Mouse (Mus musculus) monocyte, adult 2 months (primary cell): ENCODE measurements around the gene Mapkapk2.
"Not testable (repeated sequence)": the region's sequence is repeated elsewhere in the genome, so short reads cannot be mapped to it uniquely, and the experiment has no call there.

ENCODE experiments used
- DNase-seq, 2 experiments: peaks; one replicate each; pipeline ENCODE4 v3.0.0; 2022; ENCODE audit warnings: low spot score in 2 of 2, low read depth in 1 of 2

The Mapkapk2 gene

DNA sequence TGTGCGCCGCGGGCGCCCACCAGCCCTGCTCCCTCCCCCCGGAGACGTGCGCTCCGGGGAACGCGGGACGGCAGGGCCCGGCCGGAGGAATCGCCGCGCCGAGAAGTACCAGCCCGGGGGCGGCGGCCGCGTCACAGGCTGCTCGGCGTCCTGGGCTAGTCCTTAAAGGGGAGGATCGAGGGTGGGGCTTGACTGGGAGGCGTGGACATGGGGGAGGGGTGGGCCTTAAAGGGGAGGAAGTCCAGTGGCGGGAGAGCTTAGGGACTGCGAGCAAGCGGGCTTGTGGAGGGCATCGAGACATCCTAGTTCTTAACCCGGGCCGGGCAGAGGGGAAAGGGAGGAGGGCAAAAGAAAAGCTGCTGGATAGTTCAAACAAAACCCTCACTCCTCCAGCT is at the start of gene Mapkapk2:
Gene Mapkapk2, minus strand, starts transcription at position 127 of the 395 bp plus-strand sequence.
- DNase-seq = peak; percentile 67 to 88

DNA sequence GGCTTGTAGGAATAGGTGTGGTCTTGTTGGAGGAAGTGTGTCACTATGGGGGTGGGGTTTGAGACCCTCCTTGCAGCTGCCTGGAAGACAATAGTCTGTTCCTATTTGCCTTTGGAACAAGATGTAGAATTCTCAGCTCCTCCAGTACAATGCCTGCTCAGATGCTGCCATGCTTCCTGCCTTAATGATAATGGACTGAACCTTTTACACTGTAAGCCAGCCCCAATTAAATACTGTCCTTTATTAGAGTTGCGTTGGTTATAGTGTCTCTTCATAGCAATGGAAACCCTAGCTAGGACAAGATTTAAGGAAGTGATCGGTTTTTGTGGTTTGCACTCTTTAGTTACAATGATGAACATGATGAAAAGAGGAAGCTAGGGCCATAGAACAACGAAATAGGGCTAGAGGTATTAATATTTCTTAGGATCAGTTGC is 48.6 kb upstream of the Mapkapk2 start:
- DNase-seq = no peak

DNA sequence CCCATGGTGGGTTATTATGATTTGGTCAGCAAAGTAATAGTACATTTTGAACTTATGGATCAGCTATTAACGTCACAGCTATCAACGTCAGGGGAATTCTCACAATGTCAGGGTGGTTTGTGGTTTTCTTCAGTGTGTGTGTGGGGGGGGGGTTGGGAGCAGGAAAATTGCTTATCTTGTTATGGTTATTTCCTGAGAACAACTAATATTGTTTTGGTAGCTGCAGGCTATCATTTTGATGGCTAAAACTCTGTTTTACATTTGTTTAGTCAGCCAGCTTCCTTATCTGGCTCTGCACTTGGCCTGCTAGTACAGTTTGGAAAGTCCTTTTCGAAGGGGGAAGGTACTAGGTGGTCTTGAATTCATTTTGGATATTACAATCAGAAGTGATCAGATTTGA is 47.6 kb upstream of the Mapkapk2 start:
- DNase-seq = not testable (repeated sequence)

- no peak for DNase-seq
Measured at GRCm38 (mm10) chr1:131142472-131142871, 44.8 kb upstream of the Mapkapk2 start.

GRCm38 (mm10) chr1:131141449-131141848 is 43.8 kb upstream of the Mapkapk2 start:
- no peak for DNase-seq

DNA sequence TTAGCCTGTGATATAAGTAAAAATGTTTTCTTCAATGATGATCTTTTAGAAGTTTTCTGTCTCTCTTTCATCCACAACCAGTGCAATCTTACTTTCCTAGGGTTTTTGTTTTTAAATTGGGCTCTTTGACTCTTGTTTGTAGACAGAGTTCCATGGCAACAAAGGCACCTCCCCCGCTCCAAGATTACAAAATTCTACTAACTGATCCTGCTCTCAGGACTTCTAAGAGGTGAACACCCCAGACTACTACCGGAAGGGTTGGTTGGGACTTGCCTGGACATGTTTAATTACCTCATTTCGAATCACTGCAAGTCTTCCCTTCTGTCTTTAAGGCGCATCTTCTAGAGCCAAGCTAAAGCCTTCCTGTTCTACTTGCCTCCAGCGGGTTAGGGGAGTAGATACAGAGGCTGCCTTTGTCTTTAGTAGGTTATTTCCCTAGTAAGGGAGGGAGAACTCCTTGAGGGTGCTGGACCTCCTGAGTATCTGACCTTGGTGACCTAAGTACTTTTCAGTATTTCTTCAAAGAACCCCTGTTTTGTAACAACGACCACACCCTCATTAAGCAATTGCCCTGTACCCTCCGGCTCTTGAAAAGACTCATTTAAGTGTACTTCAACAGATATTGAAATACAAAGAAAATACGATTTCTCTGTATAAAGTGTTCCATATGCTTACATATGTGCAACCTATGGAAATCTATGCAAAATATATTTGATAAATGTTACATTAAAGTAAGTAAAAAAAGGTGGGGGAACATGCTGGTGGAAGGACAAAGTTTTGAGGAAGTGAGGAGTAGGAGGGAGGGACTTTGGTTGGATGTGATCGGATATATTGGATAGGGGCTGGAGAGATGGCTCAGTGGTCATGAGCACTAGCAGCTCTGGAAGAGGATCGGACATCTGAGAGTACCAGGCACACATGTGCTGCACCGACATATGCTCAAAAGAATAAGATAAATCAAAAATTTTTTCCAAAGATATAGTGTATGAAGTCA is 41.8 kb upstream of the Mapkapk2 start:
- DNase-seq = peak in 1 of 2 experiments; percentile 57

DNA sequence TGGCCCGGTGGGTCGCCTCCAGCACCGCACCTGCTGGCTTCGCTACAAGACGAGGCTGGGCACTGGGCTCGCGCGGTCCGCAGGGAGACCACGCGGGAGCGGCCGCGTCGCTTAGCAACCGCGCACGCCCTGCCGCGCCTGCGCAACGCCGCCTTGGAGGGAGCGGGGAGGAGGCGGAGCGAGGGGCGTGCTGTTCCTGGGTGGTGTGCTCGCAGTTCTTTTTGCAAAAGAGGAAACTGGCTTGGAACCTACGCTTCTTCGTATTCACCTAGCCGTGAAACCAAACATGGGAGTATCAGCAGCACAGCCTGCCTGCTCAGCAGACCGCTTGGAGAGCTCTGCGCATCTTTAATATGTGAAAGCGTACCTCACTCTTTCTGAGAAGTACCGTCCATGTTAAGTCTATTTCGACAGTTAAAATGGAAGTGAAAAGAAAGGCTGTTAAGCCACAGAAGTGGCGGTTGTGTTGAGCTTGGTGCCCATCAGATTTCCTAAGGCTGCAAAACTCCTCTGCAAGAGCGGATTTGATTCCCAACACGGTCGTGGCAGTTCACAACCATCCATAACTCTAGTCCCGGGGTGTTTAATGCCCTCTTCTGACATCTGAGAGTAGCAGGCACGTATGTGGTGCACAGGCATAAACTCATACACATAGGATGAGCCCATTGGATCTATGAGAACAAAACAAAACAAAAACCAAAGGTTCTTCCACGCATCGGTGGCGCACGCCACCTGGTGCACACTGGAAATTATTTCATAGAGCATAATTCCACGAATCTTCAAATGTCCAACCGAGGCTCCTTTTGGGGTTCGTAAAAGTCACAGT is 40.8 kb upstream of the Mapkapk2 start, which contains the start of gene Dyrk3:
Gene Dyrk3, minus strand, starts transcription at position 150 of the 826 bp plus-strand sequence.
- peak; percentile 79 to 86 for DNase-seq

DNA sequence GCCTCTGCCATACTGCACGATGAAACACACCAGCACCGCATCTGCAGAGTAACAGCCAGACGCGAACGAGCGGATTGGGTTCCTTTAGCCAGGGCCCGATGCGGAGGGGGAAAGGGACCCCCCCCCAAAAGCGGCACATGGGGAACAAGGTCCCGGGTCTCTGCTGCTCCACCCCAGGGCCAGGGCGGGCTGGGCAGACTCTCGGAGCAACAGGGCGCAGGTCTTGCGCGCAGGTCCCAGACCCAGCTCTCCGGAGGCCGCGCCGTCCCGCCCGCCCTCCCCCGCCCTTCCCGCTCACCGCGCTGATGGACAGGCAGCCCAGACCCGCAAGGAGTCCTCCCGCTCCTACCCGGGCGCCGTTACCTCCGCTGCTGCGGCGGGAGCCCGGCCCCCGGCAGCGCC is 40.1 kb upstream of the Mapkapk2 start:
- no peak for DNase-seq

GRCm38 (mm10) chr1:131137111-131137510 is 39.5 kb upstream of the Mapkapk2 start:
- no peak for DNase-seq

- no peak for DNase-seq
Measured at GRCm38 (mm10) chr1:131135960-131136629, 38.5 kb upstream of the Mapkapk2 start.

DNA sequence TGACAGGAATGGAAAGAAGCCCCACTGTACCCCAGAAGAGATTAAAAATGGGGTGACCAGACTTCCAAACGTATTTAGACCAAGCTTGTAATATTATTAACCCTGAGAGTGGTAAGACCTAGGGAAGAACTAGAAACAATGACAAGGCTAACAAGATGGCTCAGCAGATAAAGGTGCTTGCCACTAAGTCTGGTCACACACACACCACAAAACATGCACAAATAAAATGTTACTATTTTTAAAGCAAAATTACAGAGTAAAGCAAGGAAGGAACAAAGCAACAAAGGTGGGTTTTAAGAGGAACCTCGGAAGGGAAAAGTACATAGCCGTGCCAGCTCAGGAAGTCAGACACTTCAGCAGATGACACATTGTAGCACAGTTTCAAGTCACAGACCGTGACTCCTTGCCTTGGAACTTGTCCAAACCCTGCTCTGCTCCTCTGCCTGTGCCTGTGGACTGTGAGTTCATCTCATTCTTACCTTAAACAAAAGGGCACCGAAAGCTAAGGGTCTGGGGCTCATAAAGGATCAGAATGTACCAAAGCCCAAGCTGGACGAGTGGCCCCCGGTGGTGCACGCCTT is 37.4 kb upstream of the Mapkapk2 start:
- DNase-seq = no peak

DNA sequence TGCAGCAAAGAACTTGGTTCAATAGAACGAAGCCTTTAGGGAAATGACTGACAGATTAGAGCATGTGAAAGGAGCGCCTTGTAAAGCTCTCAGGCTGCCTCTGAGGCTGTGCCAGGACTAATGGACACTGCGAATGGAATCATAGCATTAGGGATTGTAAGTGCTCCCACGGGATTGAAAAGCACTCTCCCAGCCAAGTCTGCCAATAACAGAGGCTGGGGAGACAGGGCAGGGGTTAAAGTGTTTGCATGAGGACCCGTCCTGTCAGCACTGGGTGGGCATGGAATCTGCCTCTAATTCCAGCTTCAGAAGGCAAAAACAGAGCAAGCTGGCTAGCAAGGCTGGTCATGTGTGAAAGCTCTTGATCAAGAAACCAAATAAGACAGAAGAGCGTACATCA is 36.6 kb upstream of the Mapkapk2 start:
- DNase-seq = no peak

DNA sequence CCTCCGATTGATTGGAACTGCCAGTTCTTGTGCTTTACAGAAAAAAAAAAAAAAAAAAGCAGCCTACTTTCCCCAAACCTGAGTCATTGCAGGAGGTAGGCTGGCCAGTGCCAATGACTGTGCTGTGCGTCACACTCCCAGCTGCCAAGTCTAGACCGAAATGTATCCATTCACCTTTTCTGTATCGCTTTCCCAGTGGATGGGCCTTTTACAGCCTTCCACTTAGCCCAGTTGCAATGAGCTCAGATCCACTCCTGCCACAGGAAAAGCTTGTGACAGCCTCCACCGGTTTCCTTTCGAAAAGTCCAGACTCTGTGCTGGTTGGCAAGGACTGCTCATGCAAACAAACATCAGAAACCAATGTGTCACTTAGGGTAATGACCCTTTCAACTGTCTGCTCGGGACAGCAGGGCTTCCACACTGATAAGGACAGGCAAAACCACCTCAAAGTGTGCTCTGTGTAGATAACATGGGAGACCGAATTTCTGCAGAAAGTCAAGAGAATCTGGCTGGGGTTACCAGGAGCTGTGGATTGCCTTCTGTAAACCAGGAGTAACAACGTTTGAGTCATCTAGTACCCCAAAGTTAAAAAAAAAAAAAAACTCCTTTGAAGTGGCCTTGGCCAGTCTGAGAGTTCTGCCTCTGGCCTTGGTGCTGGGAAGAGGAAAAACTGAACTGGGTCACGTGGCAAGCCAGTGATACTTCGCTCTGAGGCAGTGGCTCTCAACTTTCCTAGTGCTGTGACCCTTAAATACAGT is 28.5 kb upstream of the Mapkapk2 start:
- no peak for DNase-seq

GRCm38 (mm10) chr1:131123522-131124265 is 26.1 kb upstream of the Mapkapk2 start:
- DNase-seq = no peak

DNA sequence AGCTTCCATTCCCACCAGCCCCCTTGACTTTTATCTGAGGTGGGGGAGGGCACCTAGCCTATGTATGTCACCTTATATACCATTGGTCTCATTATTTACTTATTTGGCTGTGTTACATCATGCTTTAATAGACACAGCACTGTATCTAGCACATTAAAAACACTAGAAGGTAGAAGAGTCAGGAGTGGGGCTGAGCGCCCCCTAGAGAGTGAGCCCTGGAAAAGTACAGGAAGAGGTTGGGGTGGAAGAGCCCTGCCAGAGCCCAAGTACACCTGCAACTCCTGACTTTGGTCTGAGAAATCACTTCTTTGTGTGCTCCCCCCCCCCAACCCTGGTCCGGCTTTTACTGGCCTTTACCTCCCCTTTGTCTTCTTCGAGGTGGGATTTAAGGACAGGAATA is 24.4 kb upstream of the Mapkapk2 start:
- no peak for DNase-seq

- no peak for DNase-seq
Measured at GRCm38 (mm10) chr1:131119026-131119425, 21.4 kb upstream of the Mapkapk2 start.

DNA sequence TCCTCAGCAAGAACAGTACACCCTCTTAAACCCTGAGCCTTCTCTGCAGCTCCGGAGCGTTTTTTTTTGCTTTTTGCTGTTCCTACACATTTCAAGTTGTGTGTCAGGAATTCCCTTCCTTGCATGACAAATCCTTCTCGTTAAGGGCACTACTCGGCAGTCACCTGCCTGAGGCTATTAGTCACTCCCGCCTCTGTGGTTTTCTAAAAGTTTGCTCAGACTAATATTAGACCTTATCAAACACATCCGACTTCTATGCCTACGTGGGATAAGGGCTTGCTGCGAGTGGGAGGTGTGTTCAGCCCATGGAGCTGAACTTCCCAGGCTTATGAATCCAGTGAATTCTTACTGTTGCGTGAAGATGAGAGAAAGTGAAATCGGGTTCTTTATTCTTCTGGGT is 20.9 kb upstream of the Mapkapk2 start:
- DNase-seq = no peak

GRCm38 (mm10) chr1:131116430-131117011 is 18.9 kb upstream of the Mapkapk2 start:
- DNase-seq = no peak

- DNase-seq = peak in 1 of 2 experiments; percentile 36
Measured at GRCm38 (mm10) chr1:131115932-131116331, 18.3 kb upstream of the Mapkapk2 start.
